Mouse (Mus musculus) leukemia stem cell, adult 10-12 weeks (primary cell): Measurements from ENCODE around the gene Arhgap9. TPM values are rescaled to one million over a fixed set of nuclear protein-coding genes. Genes with fewer than 3 reads are reported as not detected.

ENCODE experiments used
- polyA plus RNA-seq: library from polyadenylated mRNA; stranded (reverse); fragments of >175 nt; gene quantifications from 2 replicates; pipeline ENCODE4 v1.2.3, GENCODE M21; 2012; ENCODE audit warnings: low replicate concordance

Gene Arhgap9
- 11.2 and 19.8 TPM in 2 replicates for polyA plus RNA-seq

GRCm38 (mm10) chr10:127321621-127322020 lies at the start of gene Arhgap9:
Gene Arhgap9 (plus strand): TSS chr10:127321964.

GRCm38 (mm10) chr10:127288800-127289572 lies 32.8 kb upstream of the Arhgap9 start, which contains the start of gene Mbd6:
Gene Mbd6 (minus strand): TSS chr10:127289018.

GRCm38 (mm10) chr10:127311476-127312355 lies 10.0 kb upstream of the Arhgap9 start, which contains the start of gene Mars:
Gene Mars (minus strand): TSS chr10:127311786.

GRCm38 (mm10) chr10:127341891-127342639 lies 20.3 kb downstream of the Arhgap9 start, which contains the start of gene Gli1:
Gene Gli1 (minus strand): TSS chr10:127341974.

DNA sequence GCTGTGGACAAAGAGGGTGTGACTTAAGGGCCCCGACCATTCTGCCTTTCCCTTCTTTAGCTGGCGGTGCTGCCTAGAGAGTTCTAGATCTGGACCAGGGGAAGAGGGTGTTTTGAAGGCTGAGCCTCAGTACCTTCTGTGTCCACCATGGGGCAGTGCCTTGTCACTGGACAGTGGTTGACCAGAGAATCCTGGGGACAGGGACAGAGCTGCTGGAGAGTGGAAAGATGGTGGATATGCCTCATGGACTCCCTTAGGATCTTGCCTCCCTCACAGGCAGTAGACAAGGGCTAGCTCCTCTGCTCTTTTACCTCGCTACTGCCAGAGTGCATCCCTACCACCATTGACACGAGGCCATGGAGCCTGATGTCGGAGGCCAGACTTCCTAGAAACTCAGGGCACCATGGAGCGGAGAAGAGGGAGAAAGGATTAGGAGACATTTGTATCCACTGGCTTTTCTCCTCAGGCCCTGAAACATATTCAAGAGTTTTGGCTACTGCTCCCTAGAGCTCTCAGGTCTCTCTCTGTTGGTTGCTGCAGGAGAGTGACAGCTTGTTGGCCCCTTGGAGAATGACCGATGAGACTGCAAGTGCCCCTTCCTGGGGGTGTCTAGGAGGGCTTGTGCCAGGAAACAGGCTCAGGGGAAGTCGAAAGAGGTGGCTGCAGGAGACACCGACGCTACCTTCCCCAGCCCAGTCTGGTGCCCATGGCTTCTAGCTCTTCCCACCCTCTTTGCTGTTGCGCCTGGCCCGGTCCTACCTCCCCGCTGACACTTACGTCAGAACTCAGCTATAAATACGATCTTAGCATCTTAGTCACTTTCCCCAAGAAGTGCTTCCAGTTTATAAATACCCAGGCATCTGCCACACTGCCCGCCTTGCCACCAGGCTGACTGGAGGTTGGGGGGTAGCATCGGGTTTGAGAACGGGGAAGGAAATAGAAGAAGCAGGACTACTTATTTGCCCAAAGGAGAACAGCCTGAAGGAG lies 32.4 kb downstream of the Arhgap9 start, which contains the start of gene Inhbe:
TSS of gene Inhbe (minus strand) at position 503 of the 987 bp plus-strand sequence.

GRCm38 (mm10) chr10:127369834-127370820 lies 48.4 kb downstream of the Arhgap9 start, which contains the start of gene Inhbc:
Gene Inhbc (minus strand): TSS chr10:127370431.

Other genes starting within 250 kb of the Arhgap9 start
- gene Agap2, start 246.7 kb upstream of the Arhgap9 start, polyA plus RNA-seq: 26.3 and 51.9 TPM in 2 replicates
- 127 and 168 TPM in 2 replicates for gene Os9, start 200.8 kb upstream of the Arhgap9 start, polyA plus RNA-seq
- 119 and 242 TPM in 2 replicates for gene B4galnt1, start 156.7 kb upstream of the Arhgap9 start, polyA plus RNA-seq
- 0.11 and 0.35 TPM in 2 replicates for gene Slc26a10, start 141.3 kb upstream of the Arhgap9 start, polyA plus RNA-seq
- 26.0 and 48.2 TPM in 2 replicates for gene Arhgef25, start 131.9 kb upstream of the Arhgap9 start, polyA plus RNA-seq
- 180 and 400 TPM in 2 replicates for gene Dtx3, start 126.2 kb upstream of the Arhgap9 start, polyA plus RNA-seq
- 42.0 and 97.1 TPM in 2 replicates for gene Pip4k2c, start 110.4 kb upstream of the Arhgap9 start, polyA plus RNA-seq
- 0.28 and 0.67 TPM in 2 replicates for gene Kif5a, start 58.6 kb upstream of the Arhgap9 start, polyA plus RNA-seq
- 141 and 189 TPM in 2 replicates for gene Dctn2, start 55.6 kb upstream of the Arhgap9 start, polyA plus RNA-seq
- gene Mbd6, start 32.9 kb upstream of the Arhgap9 start, polyA plus RNA-seq: 482 and 702 TPM in 2 replicates
- gene Mars, start 10.2 kb upstream of the Arhgap9 start, polyA plus RNA-seq: 21.6 and 105 TPM in 2 replicates
- not detected in 2 replicates for gene Gli1, start 20.0 kb downstream of the Arhgap9 start, polyA plus RNA-seq
- not detected in 2 replicates for gene Inhbe, start 32.4 kb downstream of the Arhgap9 start, polyA plus RNA-seq
- not detected in 2 replicates for gene Inhbc, start 48.5 kb downstream of the Arhgap9 start, polyA plus RNA-seq
- 89.6 and 133 TPM in 2 replicates for gene R3hdm2, start 58.4 kb downstream of the Arhgap9 start, polyA plus RNA-seq
- gene Stac3, start 179.7 kb downstream of the Arhgap9 start, polyA plus RNA-seq: 0.28 and 0.34 TPM in 2 replicates
- gene Ndufa4l2, start 193.0 kb downstream of the Arhgap9 start, polyA plus RNA-seq: 3.2 and 4.0 TPM in 2 replicates
- 339 and 390 TPM in 2 replicates for gene Shmt2, start 200.5 kb downstream of the Arhgap9 start, polyA plus RNA-seq
- not detected in 2 replicates for gene Nxph4, start 212.6 kb downstream of the Arhgap9 start, polyA plus RNA-seq